Mouse (Mus musculus) cerebellum, adult 2 months (tissue): ENCODE data around the gene Nefh.

Source experiments
- CTCF ChIP-seq: fragments of 200-500 bp; IDR thresholded peaks from 2 replicates; pipeline ENCODE4 v1.5.1; 2011; ENCODE audit warnings: low read depth, mild to moderate bottlenecking, control low read depth, low read length, moderate library complexity, borderline replicate concordance; ENCODE audit not compliant: insufficient read depth
- POLR2A ChIP-seq: fragments of 200-500 bp; IDR thresholded peaks from 2 replicates; pipeline ENCODE4 v1.6.1; 2011; ENCODE audit warnings: low read length, control low read depth, borderline replicate concordance; ENCODE audit not compliant: insufficient read depth

- TF ChIP-seq CTCF (peak; percentile 91), POLR2A (no peak)
Measured at GRCm38 (mm10) chr11:4975623-4976022, 27.8 kb upstream of the Nefh start.
